Mouse (Mus musculus) G1E (cell line): ENCODE measurements around the gene Slc15a4.

Source experiments
- CTCF ChIP-seq: IDR thresholded peaks from 2 replicates; pipeline ENCODE4 v1.5.1; 2012; ENCODE audit warnings: low read depth, low read length, inconsistent platforms, mixed read lengths
- GATA1 ChIP-seq: IDR thresholded peaks from 2 replicates; pipeline ENCODE4 v1.6.1; 2012; ENCODE audit warnings: borderline replicate concordance, low read length, inconsistent platforms, mixed read lengths
- POLR2AphosphoS5 ChIP-seq: IDR thresholded peaks from 2 replicates; pipeline ENCODE4 v1.6.1; 2012; ENCODE audit warnings: low read depth, low read length, inconsistent platforms; ENCODE audit not compliant: insufficient replicate concordance

DNA sequence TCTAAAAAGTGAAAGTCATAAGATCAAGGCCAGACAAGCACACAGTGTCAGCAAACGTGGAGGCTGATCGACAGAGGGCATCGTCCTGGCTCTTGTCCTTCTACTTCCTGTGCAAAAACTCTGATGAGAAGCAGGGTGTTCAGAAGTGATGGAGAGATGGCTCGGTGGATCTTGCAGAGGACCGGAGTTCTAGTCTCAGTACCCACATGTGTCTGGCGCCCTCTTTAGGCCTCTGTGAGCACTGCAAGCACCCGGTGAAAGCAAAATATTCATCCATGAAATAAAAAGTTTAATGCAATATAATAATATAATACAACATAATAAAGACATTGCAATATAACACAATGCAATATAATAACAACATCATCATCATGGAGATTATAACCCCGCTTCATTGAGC is 55.3 kb downstream of the Slc15a4 start:
- TF ChIP-seq CTCF = no peak
- no peak for TF ChIP-seq GATA1
- TF ChIP-seq POLR2AphosphoS5 = no peak
